Mouse (Mus musculus) forebrain, embryonic 14.5 days (tissue): ENCODE measurements around the gene Tspan8. TPM values are rescaled to one million over a fixed set of nuclear protein-coding genes. Genes with fewer than 3 reads are reported as not detected.
"Not testable (repeated sequence)": the region's sequence is repeated elsewhere in the genome, so short reads cannot be mapped to it uniquely, and the experiment has no call there.

ENCODE experiments used
- ATAC-seq: fragments of 200-750 bp; cut with Nextera tagmentation; 2 replicates; pipeline ENCODE4 v1.8.0; 2017; ENCODE audit warnings: mild to moderate bottlenecking, moderate library complexity
- DNase-seq: peaks from one replicate; pipeline ENCODE4 v3.0.0-alpha.2; 2015; ENCODE audit warnings: low spot score
- H3K27ac ChIP-seq: fragments of 300-500 bp; sonication (generic); 2 replicates; pipeline ENCODE4 v1.5.1; 2014; ENCODE audit warnings: low read depth, mild to moderate bottlenecking, control low read depth, low read length, moderate library complexity
- H3K27me3 ChIP-seq: fragments of 300-500 bp; sonication (generic); replicated peaks from 2 replicates; pipeline ENCODE4 v1.6.1; 2014; ENCODE audit warnings: low read length, control low read depth, mixed read lengths; ENCODE audit not compliant: control insufficient read depth, insufficient read depth
- H3K36me3 ChIP-seq: fragments of 300-500 bp; sonication (generic); 2 replicates; pipeline ENCODE4 v1.6.1; 2014; ENCODE audit warnings: low read length, control low read depth; ENCODE audit not compliant: control insufficient read depth, insufficient read depth
- H3K4me1 ChIP-seq: fragments of 300-500 bp; sonication (generic); 2 replicates; pipeline ENCODE4 v1.6.1; 2014; ENCODE audit warnings: antibody characterized with exemption, low read length, control low read depth; ENCODE audit not compliant: control insufficient read depth, insufficient read depth
- H3K4me2 ChIP-seq: fragments of 300-500 bp; sonication (generic); 2 replicates; pipeline ENCODE4 v1.6.1; 2014; ENCODE audit warnings: mild to moderate bottlenecking, control low read depth, low read length
- H3K4me3 ChIP-seq: fragments of 300-500 bp; sonication (generic); 2 replicates; pipeline ENCODE4 v1.5.1; 2014; ENCODE audit warnings: low read depth, low read length, control low read depth
- H3K9ac ChIP-seq: fragments of 300-500 bp; sonication (generic); 2 replicates; pipeline ENCODE4 v1.6.1; 2014; ENCODE audit warnings: mild to moderate bottlenecking, low read length, control low read depth, moderate library complexity
- H3K9me3 ChIP-seq: fragments of 300-500 bp; sonication (generic); replicated peaks from 2 replicates; pipeline ENCODE4 v1.6.1; 2016; ENCODE audit warnings: low read length, control low read depth, mixed read lengths; ENCODE audit not compliant: control insufficient read depth
- WGBS: fragments of 180-500 bp; shearing (Covaris S2); extraction: QIAGEN DNeasy Blood & Tissue Kit; methylation state at CpG from one replicate; pipeline ENCODE4 v1.1.7; 2014; 5-methylcytosine and 5-hydroxymethylcytosine counted together
- polyA plus RNA-seq: library from polyadenylated mRNA; unstranded; fragments of >200 nt; fragmentation: Nextera tagmentation; extraction: Ambion mirVana; gene quantifications from 2 replicates; pipeline ENCODE4 v1.2.1, GENCODE M21; 2014

The Tspan8 gene
- polyA plus RNA-seq, 1 experiment from 2014 or later = 0.34 TPM

DNA sequence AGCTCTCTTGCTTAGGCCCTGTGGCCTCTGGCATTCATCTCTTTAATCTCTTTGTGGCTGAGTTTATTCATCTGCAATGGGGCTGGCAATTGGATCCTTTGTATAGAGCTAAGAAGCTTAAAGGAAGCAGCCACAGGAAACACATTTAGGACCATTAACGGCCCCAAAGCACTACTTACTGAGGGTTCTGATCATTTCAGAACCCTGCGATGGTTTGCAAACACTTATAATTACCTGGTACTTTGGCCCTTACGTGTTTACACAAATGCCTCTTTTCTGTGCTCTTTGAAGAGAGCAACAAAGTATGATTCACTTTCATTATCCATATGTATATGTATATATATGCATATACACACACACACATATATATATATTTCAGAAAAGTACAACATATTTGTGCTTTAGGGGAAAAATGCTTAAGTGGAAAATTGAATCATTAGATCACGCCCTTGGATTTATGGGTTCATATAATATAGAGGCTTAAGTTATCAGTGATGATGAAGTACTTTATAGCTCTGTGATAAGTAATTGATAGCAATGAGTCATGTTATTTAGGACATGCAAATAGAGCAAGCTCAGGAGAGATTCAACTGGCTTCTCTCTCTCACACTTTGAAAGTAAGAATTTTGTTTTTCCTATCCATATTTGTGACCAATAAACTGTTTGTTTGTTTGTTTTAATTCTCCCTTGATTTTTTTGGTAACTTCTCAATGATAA lies 20.4 kb upstream of the Tspan8 start:
- Histone ChIP-seq H3K27me3 (no peaks in the 10 kb centered on the region), H3K27ac (no peak overlapping the region), H3K9ac (no peak overlapping the region), H3K4me2 (no peak overlapping the region), H3K4me3 (no peak overlapping the region), H3K9me3 (no peaks in the 10 kb centered on the region), H3K4me1 (no peaks in the 10 kb centered on the region), H3K36me3 (no peaks in the 10 kb centered on the region)
- DNase-seq (no peak), ATAC-seq (no peak)
- WGBS = 22% methylated on average over 4 of the region's 4 CpGs

DNA sequence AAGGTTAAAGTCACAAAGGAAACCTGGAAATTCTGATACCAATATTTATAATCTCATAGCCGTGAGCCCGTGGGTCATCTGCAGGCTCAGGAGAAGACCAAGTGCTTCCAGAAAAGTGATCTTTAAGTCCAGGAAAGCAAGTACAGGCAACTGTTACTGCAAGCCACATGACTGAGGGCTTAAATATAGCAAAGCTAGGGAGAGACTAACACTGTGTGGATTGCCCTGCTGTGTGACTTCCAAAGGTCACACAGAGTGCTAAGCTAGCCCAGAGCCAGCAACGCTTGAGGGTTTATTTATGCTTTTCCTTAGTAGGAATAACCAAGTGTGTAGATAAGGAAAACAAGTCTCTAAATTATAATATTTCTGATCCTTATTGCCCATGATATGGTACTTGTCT lies 15.2 kb upstream of the Tspan8 start:
- H3K4me1 ChIP-seq = no peaks in the 10 kb centered on the region
- no peaks in the 10 kb centered on the region for H3K27me3 ChIP-seq
- WGBS = 92% methylated on average over 3 of the region's 3 CpGs
- ATAC-seq = no peak
- no peaks in the 10 kb centered on the region for H3K9me3 ChIP-seq
- no peaks in the 10 kb centered on the region for H3K36me3 ChIP-seq
- no peak overlapping the region for H3K4me3 ChIP-seq
- no peak overlapping the region for H3K4me2 ChIP-seq
- no peak overlapping the region for H3K9ac ChIP-seq
- DNase-seq = no peak
- H3K27ac ChIP-seq = no peak overlapping the region

DNA sequence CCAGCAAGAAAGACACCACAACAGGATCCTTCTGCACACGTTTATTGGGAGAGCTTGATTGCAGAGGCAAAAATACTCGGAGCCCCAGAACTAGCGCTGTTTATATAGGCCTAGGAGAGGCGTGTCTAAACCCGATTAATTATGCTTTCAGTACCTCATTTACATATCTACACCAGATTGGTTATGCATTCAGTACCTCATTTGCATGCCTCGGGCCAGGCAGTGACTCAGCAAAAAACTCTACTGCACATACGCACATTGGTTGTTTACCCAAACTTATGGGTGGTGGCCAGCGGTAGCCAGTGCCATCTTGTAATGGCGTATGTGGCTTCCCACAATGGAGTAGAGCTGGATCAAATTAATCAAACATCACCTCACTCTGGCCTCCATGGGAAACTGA lies 13.6 kb upstream of the Tspan8 start:
- H3K36me3 ChIP-seq, ATAC-seq, H3K9ac ChIP-seq, DNase-seq, H3K9me3 ChIP-seq, H3K4me1 ChIP-seq, H3K4me3 ChIP-seq, H3K27ac ChIP-seq, H3K27me3 ChIP-seq, H3K4me2 ChIP-seq: not testable (repeated sequence)
- WGBS = 87% methylated on average over 9 of the region's 9 CpGs

GRCm38 (mm10) chr10:115803765-115804164 lies 12.9 kb upstream of the Tspan8 start:
- H3K4me3 ChIP-seq = no peak overlapping the region
- DNase-seq (no peak), ATAC-seq (no peak)
- H3K4me2 ChIP-seq = no peak overlapping the region
- no peaks in the 10 kb centered on the region for H3K27me3 ChIP-seq
- H3K4me1 ChIP-seq = no peaks in the 10 kb centered on the region
- WGBS = 95% methylated on average over 2 of the region's 2 CpGs
- H3K9ac ChIP-seq = no peak overlapping the region
- H3K36me3 ChIP-seq = no peaks in the 10 kb centered on the region
- H3K27ac ChIP-seq = no peak overlapping the region
- H3K9me3 ChIP-seq = no peaks in the 10 kb centered on the region

GRCm38 (mm10) chr10:115805987-115806386 lies 10.6 kb upstream of the Tspan8 start:
- ATAC-seq (no peak), DNase-seq (no peak)
- H3K27me3 ChIP-seq = no peaks in the 10 kb centered on the region
- no peak overlapping the region for H3K4me3 ChIP-seq
- no peaks in the 10 kb centered on the region for H3K9me3 ChIP-seq
- no peaks in the 10 kb centered on the region for H3K36me3 ChIP-seq
- H3K4me2 ChIP-seq = no peak overlapping the region
- H3K4me1 ChIP-seq = no peaks in the 10 kb centered on the region
- H3K27ac ChIP-seq = no peak overlapping the region
- 92% methylated on average over 5 of the region's 5 CpGs for WGBS
- H3K9ac ChIP-seq = no peak overlapping the region

DNA sequence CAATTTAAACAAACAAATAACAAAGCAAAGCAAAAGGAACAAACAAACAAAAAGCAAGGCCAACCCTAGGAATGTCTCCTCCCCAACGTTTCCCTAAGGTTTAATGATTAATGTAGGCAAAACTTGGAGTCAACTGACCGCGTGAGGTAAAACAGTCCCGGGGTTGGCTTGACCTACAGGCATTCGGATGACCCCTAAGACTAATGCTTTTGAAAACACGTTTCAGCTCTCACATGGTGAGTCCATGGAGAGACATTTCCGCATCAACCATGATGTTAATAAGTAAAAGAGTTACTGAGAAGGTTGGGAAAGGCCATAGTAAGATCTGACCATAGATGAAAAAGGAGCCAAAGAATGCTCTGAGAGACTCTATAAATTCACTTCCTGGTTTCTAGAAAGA lies 7.5 kb upstream of the Tspan8 start:
- H3K9ac ChIP-seq = no peak overlapping the region
- H3K4me1 ChIP-seq = no peaks in the 10 kb centered on the region
- no peak for ATAC-seq
- no peak overlapping the region for H3K4me3 ChIP-seq
- H3K27me3 ChIP-seq = no peaks in the 10 kb centered on the region
- no peak overlapping the region for H3K4me2 ChIP-seq
- H3K9me3 ChIP-seq = no peaks in the 10 kb centered on the region
- no peak overlapping the region for H3K27ac ChIP-seq
- no peaks in the 10 kb centered on the region for H3K36me3 ChIP-seq
- WGBS = 87% methylated on average over 7 of the region's 7 CpGs
- no peak for DNase-seq

GRCm38 (mm10) chr10:115811519-115811918 lies 5.1 kb upstream of the Tspan8 start:
- DNase-seq (no peak), ATAC-seq (no peak)
- no peak overlapping the region for H3K27ac ChIP-seq
- no peak overlapping the region for H3K9ac ChIP-seq
- no peaks in the 10 kb centered on the region for H3K9me3 ChIP-seq
- H3K27me3 ChIP-seq = no peaks in the 10 kb centered on the region
- no peaks in the 10 kb centered on the region for H3K36me3 ChIP-seq
- H3K4me1 ChIP-seq = no peaks in the 10 kb centered on the region
- no peak overlapping the region for H3K4me2 ChIP-seq
- 42% methylated on average over 5 of the region's 5 CpGs for WGBS
- H3K4me3 ChIP-seq = no peak overlapping the region

- Histone ChIP-seq H3K36me3 (no peaks in the 10 kb centered on the region), H3K9me3 (no peaks in the 10 kb centered on the region), H3K27me3 (no peaks in the 10 kb centered on the region), H3K9ac (no peak overlapping the region), H3K4me2 (no peak overlapping the region), H3K4me3 (no peak overlapping the region), H3K27ac (no peak overlapping the region), H3K4me1 (no peaks in the 10 kb centered on the region)
- DNase-seq (no peak), ATAC-seq (no peak)
- 94% methylated on average over 11 of the region's 11 CpGs for WGBS
These were observed 1.8 kb upstream of the Tspan8 start for GRCm38 (mm10) chr10:115814878-115815277.

DNA sequence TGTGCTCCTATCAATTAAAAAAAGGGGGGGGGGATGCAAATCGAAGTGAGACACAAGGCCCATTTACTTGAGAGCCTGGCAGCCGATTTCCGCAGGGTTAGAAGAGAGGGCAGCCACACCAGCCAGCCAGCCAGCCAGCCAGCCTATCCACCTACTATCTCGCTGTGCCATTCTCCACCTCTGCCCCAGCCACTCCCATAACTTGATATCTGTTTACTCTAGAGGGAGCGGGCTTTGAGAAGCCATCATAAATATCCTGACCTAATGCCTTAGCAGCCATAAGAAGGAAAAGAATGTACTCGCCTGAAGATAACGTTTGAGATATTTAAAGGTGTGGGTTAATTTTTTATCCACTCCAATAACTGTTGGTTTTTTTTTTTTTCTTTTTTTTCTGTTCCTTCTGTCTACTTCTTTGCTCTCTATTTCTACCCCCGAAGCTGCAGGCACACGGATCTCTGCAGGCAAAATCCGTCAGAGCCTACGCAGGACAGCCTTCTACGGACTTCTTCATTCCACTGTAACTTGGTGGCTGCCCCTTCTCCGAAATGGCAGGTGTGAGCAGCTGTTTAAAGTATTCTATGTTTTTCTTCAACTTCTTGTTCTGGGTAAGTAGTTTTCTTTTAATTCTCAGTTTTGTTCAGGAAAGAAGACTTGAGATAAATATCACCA lies 558 bp downstream of the Tspan8 start:
- no peak overlapping the region for H3K9ac ChIP-seq
- WGBS = 73% methylated on average over 13 of the region's 13 CpGs
- H3K4me1 ChIP-seq = no peaks in the 10 kb centered on the region
- no peaks in the 10 kb centered on the region for H3K36me3 ChIP-seq
- ATAC-seq = no peak
- H3K9me3 ChIP-seq = no peaks in the 10 kb centered on the region
- no peaks in the 10 kb centered on the region for H3K27me3 ChIP-seq
- H3K27ac ChIP-seq = no peak overlapping the region
- no peak for DNase-seq
- no peak overlapping the region for H3K4me2 ChIP-seq
- H3K4me3 ChIP-seq = no peak overlapping the region
